Mouse (Mus musculus) neural tube, embryonic 14.5 days (tissue): ENCODE measurements around the gene Ube2z. TPM values are rescaled to one million over a fixed set of nuclear protein-coding genes. Genes with fewer than 3 reads are reported as not detected.

ENCODE experiments used
- ATAC-seq: fragments of 200-750 bp; cut with Nextera tagmentation; 2 replicates; pipeline ENCODE4 v1.8.0; 2017; ENCODE audit warnings: low read depth, mild to moderate bottlenecking, moderate TSS enrichment, moderate library complexity
- H3K27ac ChIP-seq: fragments of 300-500 bp; sonication (generic); 2 replicates; pipeline ENCODE4 v1.5.1; 2014; ENCODE audit warnings: low read depth, mild to moderate bottlenecking, control low read depth, low read length, moderate library complexity, mixed read lengths
- H3K27me3 ChIP-seq: fragments of 300-500 bp; sonication (generic); 2 replicates; pipeline ENCODE4 v1.6.1; 2014; ENCODE audit warnings: low read length; ENCODE audit not compliant: control insufficient read depth, insufficient read depth
- H3K36me3 ChIP-seq: fragments of 300-500 bp; sonication (generic); 2 replicates; pipeline ENCODE4 v1.6.1; 2014; ENCODE audit warnings: low read length, mixed read lengths; ENCODE audit not compliant: control insufficient read depth, insufficient read depth
- H3K4me1 ChIP-seq: fragments of 300-500 bp; sonication (generic); 2 replicates; pipeline ENCODE4 v1.6.1; 2014; ENCODE audit warnings: low read length; ENCODE audit not compliant: control insufficient read depth, insufficient read depth
- H3K4me2 ChIP-seq: fragments of 300-500 bp; sonication (generic); 2 replicates; pipeline ENCODE4 v1.6.1; 2014; ENCODE audit warnings: mild to moderate bottlenecking, low read depth, low read length, control low read depth
- H3K4me3 ChIP-seq: fragments of 300-500 bp; sonication (generic); 2 replicates; pipeline ENCODE4 v1.5.1; 2014; ENCODE audit warnings: low read depth, low read length, control low read depth, mixed read lengths
- H3K9ac ChIP-seq: fragments of 300-500 bp; sonication (generic); replicated peaks from 2 replicates; pipeline ENCODE4 v1.6.1; 2014; ENCODE audit warnings: low read depth, mild to moderate bottlenecking, control low read depth, low read length, mixed read lengths
- H3K9me3 ChIP-seq: fragments of 300-500 bp; sonication (generic); 2 replicates; pipeline ENCODE4 v1.6.1; 2016; ENCODE audit warnings: low read length; ENCODE audit not compliant: control insufficient read depth
- WGBS: fragments of 180-500 bp; shearing (Covaris S2); extraction: QIAGEN DNeasy Blood & Tissue Kit; methylation state at CpG from one replicate; pipeline ENCODE4 v1.1.7; 2014; 5-methylcytosine and 5-hydroxymethylcytosine counted together
- polyA plus RNA-seq: library from polyadenylated mRNA; unstranded; fragments of >200 nt; fragmentation: Nextera tagmentation; extraction: Ambion mirVana; gene quantifications from 2 replicates; pipeline ENCODE4 v1.2.1, GENCODE M21; 2014

The Ube2z gene
- polyA plus RNA-seq, 1 experiment from 2014 or later = 26.2 TPM

DNA sequence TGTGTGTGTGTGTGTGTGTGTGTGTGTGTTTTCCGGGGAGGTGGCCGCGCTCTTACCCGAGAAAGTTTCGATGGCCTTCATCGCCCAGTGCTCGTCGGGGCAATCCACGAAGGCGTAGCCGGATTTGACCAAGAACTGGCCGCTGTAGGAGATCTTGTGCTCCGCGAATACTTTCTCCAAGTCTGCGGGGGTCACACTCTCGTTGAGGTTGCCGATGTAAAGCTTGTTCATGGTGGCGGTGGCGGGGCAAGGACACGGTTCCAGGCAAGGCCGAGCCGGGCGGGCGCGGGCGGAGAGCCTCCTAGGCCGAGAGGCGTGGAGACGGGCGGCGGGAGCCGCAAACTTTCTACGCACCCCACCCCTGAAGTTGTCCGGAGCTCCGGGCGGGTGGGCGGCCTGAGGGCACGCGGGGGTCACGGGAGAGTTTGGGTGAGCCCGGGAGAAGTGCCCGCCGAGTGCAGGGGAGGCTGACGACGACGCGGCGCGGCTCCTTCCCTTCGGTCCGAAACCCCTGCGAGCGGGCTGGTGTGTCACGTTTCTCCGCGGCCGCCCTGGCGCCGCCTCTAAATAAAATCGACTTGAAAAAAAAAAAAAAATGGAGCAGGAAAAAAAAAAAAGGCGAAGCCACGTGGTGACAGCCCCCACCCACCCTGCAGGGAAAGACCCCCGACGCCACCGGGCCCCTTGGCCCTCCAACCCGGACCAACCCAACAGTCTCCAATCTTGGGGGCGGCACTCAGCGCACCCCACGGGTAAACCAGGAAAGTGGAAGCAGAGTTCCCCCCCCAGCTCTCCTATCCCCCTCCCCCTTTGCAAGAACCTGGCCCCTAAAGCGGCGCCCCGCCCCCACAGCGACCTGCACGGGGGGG, 59.6 kb downstream of the Ube2z start, which contains the start of gene Igf2bp1:
TSS of gene Igf2bp1 (minus strand) at position 538 of the 869 bp plus-strand sequence.
- peak within 1 kb of the TSS; percentile 74 for H3K9ac ChIP-seq
- ATAC-seq = peak; percentile 57
- peak within 1 kb of the TSS; percentile 71 for H3K4me2 ChIP-seq
- H3K9me3 ChIP-seq = no peaks in the 10 kb centered on the region
- under 1% methylated on average over 73 of the region's 74 CpGs for WGBS
- peak within 1 kb of the TSS; percentile 77 for H3K4me3 ChIP-seq
- H3K4me1 ChIP-seq = peaks cover 10% of the 10 kb centered on the region; the same call in 1 of the 2 replicates
- H3K27me3 ChIP-seq = no peaks in the 10 kb centered on the region
- H3K27ac ChIP-seq = peak within 1 kb of the TSS; percentile 88
- H3K36me3 ChIP-seq = no peaks in the 10 kb centered on the region

DNA sequence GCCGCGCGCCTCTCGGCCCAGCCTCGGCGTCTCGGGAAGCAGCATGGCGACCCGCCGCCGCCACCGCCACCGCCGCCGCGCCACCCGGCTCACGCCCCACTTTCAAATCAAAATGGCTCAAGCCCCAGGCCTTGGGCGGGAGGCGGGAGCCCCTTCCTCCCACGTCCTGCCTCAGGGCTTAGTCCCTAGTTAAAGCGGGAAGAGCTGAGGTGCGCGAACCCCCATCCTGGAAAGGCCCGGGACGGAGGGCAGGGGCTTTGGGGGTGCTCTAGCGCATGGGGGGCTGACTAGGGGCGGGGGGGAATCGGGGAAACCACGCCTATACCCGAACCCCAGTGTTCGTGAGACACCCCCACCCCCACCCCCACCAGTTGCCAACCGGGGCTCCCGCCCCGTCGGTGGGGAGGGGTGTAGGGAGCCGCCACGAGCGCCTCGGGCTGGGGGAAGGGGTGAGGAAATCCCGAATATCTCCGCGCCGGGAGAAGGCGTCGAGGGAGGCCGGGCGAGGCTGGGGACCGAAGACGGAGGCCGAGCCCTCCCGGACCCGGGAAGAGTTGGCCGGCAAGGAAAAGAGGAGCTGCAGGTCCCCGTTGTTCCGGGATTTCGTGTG, 60.3 kb downstream of the Ube2z start:
- Histone ChIP-seq H3K9me3 (no peaks in the 10 kb centered on the region), H3K4me1 (peaks cover 10% of the 10 kb centered on the region; the same call in 1 of the 2 replicates), H3K27me3 (no peaks in the 10 kb centered on the region), H3K4me2 (peak overlapping the region; percentile 71), H3K36me3 (no peaks in the 10 kb centered on the region), H3K4me3 (peak overlapping the region; percentile 77), H3K9ac (peak overlapping the region; percentile 74), H3K27ac (peak overlapping the region; percentile 88)
- ATAC-seq = peak; percentile 8; the same call in 1 of the 2 replicates
- WGBS = under 1% methylated on average over 43 of the region's 57 CpGs

DNA sequence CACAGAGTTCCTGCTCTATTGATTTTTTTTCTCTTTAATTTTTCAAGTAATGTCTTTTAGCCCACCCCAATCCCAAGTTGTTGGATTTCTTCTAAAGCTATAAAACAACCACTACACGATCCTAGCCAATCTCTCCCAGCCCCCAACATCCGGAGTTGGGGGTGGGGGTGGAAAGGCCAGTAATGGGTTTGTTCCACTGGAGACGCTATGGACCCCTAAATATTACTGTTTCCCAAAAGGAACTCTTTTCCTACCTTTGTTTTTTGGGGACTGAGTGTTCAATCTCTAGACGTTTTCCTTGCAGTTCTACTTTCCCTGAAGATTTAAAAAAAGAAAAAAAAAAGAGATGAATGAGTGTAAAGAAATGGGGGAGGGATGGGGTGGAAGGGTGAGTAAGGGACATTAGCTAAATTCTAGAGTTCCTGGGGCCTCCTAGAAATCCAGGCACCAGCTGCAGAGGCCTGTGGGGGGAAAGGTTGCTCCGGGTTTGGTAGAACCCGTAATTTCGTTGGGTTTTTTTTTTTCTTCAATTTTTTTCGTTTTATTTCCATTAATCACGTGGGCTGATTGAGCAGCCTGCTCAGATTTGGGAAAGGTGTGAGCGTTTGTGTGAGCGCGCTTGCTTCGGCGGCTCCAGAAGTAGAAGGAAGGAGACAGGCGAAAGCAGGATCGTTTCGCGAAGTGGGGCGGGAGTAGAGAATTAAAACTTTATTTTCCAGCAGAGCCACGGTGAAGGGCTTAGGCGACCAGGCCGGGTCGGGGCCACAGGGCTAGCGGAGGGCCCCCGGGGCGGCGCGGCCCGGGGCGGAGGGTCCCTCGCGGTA, 61.0 kb downstream of the Ube2z start:
- H3K27ac ChIP-seq = peak overlapping the region; percentile 88; the same call in 1 of the 2 replicates
- WGBS = 1% methylated on average over 32 of the region's 32 CpGs
- H3K9ac ChIP-seq = peak overlapping the region; percentile 74
- H3K4me2 ChIP-seq = peak overlapping the region; percentile 71
- no peak for ATAC-seq
- no peaks in the 10 kb centered on the region for H3K27me3 ChIP-seq
- no peaks in the 10 kb centered on the region for H3K9me3 ChIP-seq
- H3K4me1 ChIP-seq = peaks cover 10% of the 10 kb centered on the region; the same call in 1 of the 2 replicates
- H3K36me3 ChIP-seq = no peaks in the 10 kb centered on the region
- peak overlapping the region; percentile 77 for H3K4me3 ChIP-seq

DNA sequence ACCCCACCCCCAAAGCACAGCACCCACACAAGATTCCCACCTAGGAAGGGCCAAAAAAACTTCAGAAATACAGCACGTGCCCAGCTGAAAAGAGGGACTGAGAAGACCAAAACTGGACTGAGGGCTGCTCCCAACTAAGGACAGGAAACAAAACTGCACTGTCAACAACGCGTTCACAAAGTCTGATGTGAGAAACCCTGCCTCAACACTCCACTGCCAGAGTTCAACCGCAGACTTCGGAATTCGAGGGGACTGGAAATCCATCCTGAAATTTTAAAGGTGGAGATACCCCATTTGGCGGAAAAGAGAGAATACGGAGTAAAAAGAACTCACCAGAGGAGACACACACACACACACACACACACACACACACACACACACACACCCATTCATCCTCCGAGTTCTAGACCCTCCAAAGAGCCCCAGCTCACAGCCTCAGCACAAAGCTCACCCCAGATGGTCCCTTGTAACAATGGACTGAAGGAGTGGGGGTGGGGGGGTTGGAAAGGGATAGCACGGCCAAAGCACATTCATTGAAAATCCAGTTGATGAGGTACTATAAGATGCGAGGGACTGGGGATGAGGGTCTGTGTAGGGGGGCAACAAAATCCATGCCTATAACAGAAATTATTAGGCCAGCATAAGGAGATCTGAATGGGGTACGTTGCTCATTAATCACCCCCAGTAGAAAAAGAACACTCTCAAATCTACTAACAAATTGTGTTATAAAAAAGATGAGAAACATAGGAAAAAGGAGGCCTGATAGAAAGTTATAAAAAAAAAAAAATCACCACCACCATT, 61.9 kb downstream of the Ube2z start:
- WGBS = 2% methylated on average over 12 of the region's 12 CpGs
- H3K4me2 ChIP-seq = peak overlapping the region; percentile 71
- H3K9me3 ChIP-seq = no peaks in the 10 kb centered on the region
- H3K4me3 ChIP-seq = peak overlapping the region; percentile 77
- peaks cover 10% of the 10 kb centered on the region; the same call in 1 of the 2 replicates for H3K4me1 ChIP-seq
- no peaks in the 10 kb centered on the region for H3K27me3 ChIP-seq
- H3K9ac ChIP-seq = no peak overlapping the region; the same call in 1 of the 2 replicates
- no peak overlapping the region for H3K27ac ChIP-seq
- no peak for ATAC-seq
- H3K36me3 ChIP-seq = no peaks in the 10 kb centered on the region

Other genes with a start within 250 kb of the Ube2z start
- gene Phospho1, start 240.9 kb downstream of the Ube2z start, polyA plus RNA-seq = 0.51 and 0.62 TPM in 2 replicates
- gene Gngt2, start 228.2 kb downstream of the Ube2z start, polyA plus RNA-seq = 0.95 and 4.9 TPM in 2 replicates
- 0.64 and 2.1 TPM in 2 replicates for gene Abi3, start 222.9 kb downstream of the Ube2z start, polyA plus RNA-seq
- gene B4galnt2, start 150.5 kb downstream of the Ube2z start, polyA plus RNA-seq = not detected in 2 replicates
- gene Igf2bp1, start 59.4 kb downstream of the Ube2z start, polyA plus RNA-seq = 3.0 and 5.9 TPM in 2 replicates
- gene Gip, start 40.8 kb downstream of the Ube2z start, polyA plus RNA-seq = not detected in 2 replicates
- gene Snf8, start 30.5 kb downstream of the Ube2z start, polyA plus RNA-seq = 43.7 and 46.2 TPM in 2 replicates
- gene Atp5g1, start 10.3 kb upstream of the Ube2z start, polyA plus RNA-seq = 854 and 1,068 TPM in 2 replicates
- gene Calcoco2, start 46.6 kb upstream of the Ube2z start, polyA plus RNA-seq = not detected in 2 replicates
- gene Ttll6, start 68.4 kb upstream of the Ube2z start, polyA plus RNA-seq = 0.27 TPM in 1 of 2 replicates, not detected in the other
- not detected in 2 replicates for gene Hoxb13, start 128.9 kb upstream of the Ube2z start, polyA plus RNA-seq
- 106 and 114 TPM in 2 replicates for gene Hoxb9, start 206.1 kb upstream of the Ube2z start, polyA plus RNA-seq
- 78.6 and 120 TPM in 2 replicates for gene Hoxb8, start 216.5 kb upstream of the Ube2z start, polyA plus RNA-seq
- 120 and 133 TPM in 2 replicates for gene Hoxb7, start 221.2 kb upstream of the Ube2z start, polyA plus RNA-seq
- 138 and 141 TPM in 2 replicates for gene Hoxb6, start 227.1 kb upstream of the Ube2z start, polyA plus RNA-seq
- 49.1 and 52.4 TPM in 2 replicates for gene Hoxb5, start 237.9 kb upstream of the Ube2z start, polyA plus RNA-seq